Mouse (Mus musculus): ENCODE measurements around the gene Ccnk. TPM values are rescaled to one million over a fixed set of nuclear protein-coding genes. Genes with fewer than 3 reads are reported as not detected.

Gene Ccnk
- total and polyA plus RNA-seq, 2 experiments from 2014 or later = 1.9 to 13.5 TPM

GRCm38 (mm10) chr12:108149764-108150163 lies 29.6 kb upstream of the Ccnk start:
- peak; percentile 56 for TF ChIP-seq CTCF (IDR thresholded peaks at IDR 0.05; ENCODE audit: low read depth)
- peak; percentile 31 for DNase-seq
- H3K4me1 ChIP-seq (ENCODE audit: insufficient read depth) = no peaks in the 10 kb centered on the region
- H3K4me2 ChIP-seq (ENCODE audit: low read depth) = no peak overlapping the region
- H3K4me3 ChIP-seq (ENCODE audit: low read depth, low read length) = no peak overlapping the region
- no peaks in the 10 kb centered on the region for H3K9me3 ChIP-seq (ENCODE audit: low read length)
- no peaks in the 10 kb centered on the region for H3K27me3 ChIP-seq (ENCODE audit: insufficient read depth, low read length)
- 68% methylated on average over 3 of the region's 3 CpGs for WGBS
- H3K9ac ChIP-seq = no peak overlapping the region
- H3K27ac ChIP-seq (ENCODE audit: low read depth, low read length) = no peak overlapping the region
- ATAC-seq = no peak
- H3K36me3 ChIP-seq (ENCODE audit: insufficient read depth) = peaks cover 35% of the 10 kb centered on the region

- Histone ChIP-seq H3K4me2 (ENCODE audit: low read depth) (no peak overlapping the region), H3K27ac (ENCODE audit: low read depth, low read length) (no peak overlapping the region), H3K4me1 (ENCODE audit: insufficient read depth) (no peaks in the 10 kb centered on the region), H3K27me3 (ENCODE audit: insufficient read depth, low read length) (no peaks in the 10 kb centered on the region), H3K9me3 (ENCODE audit: low read length) (no peaks in the 10 kb centered on the region), H3K36me3 (ENCODE audit: insufficient read depth) (peaks cover 55% of the 10 kb centered on the region), H3K4me3 (ENCODE audit: low read depth, low read length) (no peak overlapping the region), H3K9ac (no peak overlapping the region)
- ATAC-seq (no peak), DNase-seq (no peak)
- TF ChIP-seq CTCF (IDR thresholded peaks at IDR 0.05; ENCODE audit: low read depth) = 0 out of 2 replicates have a peak, but pooled peaks have one; percentile 9
- 99% methylated on average over 2 of the region's 2 CpGs for WGBS
Measured at GRCm38 (mm10) chr12:108152743-108153142, 26.6 kb upstream of the Ccnk start.

- H3K9me3 ChIP-seq (ENCODE audit: low read length) = no peaks in the 10 kb centered on the region
- TF ChIP-seq CTCF (IDR thresholded peaks at IDR 0.05; ENCODE audit: low read depth) = 0 out of 2 replicates have a peak, but pooled peaks have one; percentile 12
- H3K27me3 ChIP-seq (ENCODE audit: insufficient read depth, low read length) = no peaks in the 10 kb centered on the region
- no peak overlapping the region for H3K9ac ChIP-seq
- no peak overlapping the region for H3K4me2 ChIP-seq (ENCODE audit: low read depth)
- no peak for DNase-seq
- H3K36me3 ChIP-seq (ENCODE audit: insufficient read depth) = peaks cover 47% of the 10 kb centered on the region
- H3K27ac ChIP-seq (ENCODE audit: low read depth, low read length) = no peak overlapping the region
- ATAC-seq = no peak
- no peak overlapping the region for H3K4me3 ChIP-seq (ENCODE audit: low read depth, low read length)
- no peaks in the 10 kb centered on the region for H3K4me1 ChIP-seq (ENCODE audit: insufficient read depth)
Measured at GRCm38 (mm10) chr12:108159863-108160262, 19.5 kb upstream of the Ccnk start.

GRCm38 (mm10) chr12:108162036-108162435 lies 17.3 kb upstream of the Ccnk start:
- H3K9me3 ChIP-seq (ENCODE audit: low read length) = no peaks in the 10 kb centered on the region
- peak; percentile 70 for TF ChIP-seq CTCF (IDR thresholded peaks at IDR 0.05; ENCODE audit: low read depth)
- 88% methylated on average over 1 of the region's 1 CpGs for WGBS
- no peak overlapping the region for H3K27ac ChIP-seq (ENCODE audit: low read depth, low read length)
- peak; percentile 43 for ATAC-seq
- H3K4me3 ChIP-seq (ENCODE audit: low read depth, low read length) = no peak overlapping the region
- H3K36me3 ChIP-seq (ENCODE audit: insufficient read depth) = peaks cover 34% of the 10 kb centered on the region
- DNase-seq = peak; percentile 44
- no peak overlapping the region for H3K4me2 ChIP-seq (ENCODE audit: low read depth)
- no peak overlapping the region for H3K9ac ChIP-seq
- H3K27me3 ChIP-seq (ENCODE audit: insufficient read depth, low read length) = no peaks in the 10 kb centered on the region
- H3K4me1 ChIP-seq (ENCODE audit: insufficient read depth) = no peaks in the 10 kb centered on the region

- Histone ChIP-seq H3K4me3 (ENCODE audit: low read depth, low read length) (no peak overlapping the region), H3K4me1 (ENCODE audit: insufficient read depth) (no peaks in the 10 kb centered on the region), H3K9ac (no peak overlapping the region), H3K4me2 (ENCODE audit: low read depth) (no peak overlapping the region), H3K9me3 (ENCODE audit: low read length) (no peaks in the 10 kb centered on the region), H3K36me3 (ENCODE audit: insufficient read depth) (peaks cover 28% of the 10 kb centered on the region), H3K27ac (ENCODE audit: low read depth, low read length) (no peak overlapping the region), H3K27me3 (ENCODE audit: insufficient read depth, low read length) (no peaks in the 10 kb centered on the region)
- WGBS = 73% methylated on average over 3 of the region's 3 CpGs
- DNase-seq = no peak
- no peak for ATAC-seq
- no peak for TF ChIP-seq CTCF (IDR thresholded peaks at IDR 0.05; ENCODE audit: low read depth)
Measured at GRCm38 (mm10) chr12:108163706-108164105, 15.7 kb upstream of the Ccnk start.

GRCm38 (mm10) chr12:108168909-108169308 lies 10.5 kb upstream of the Ccnk start:
- H3K27me3 ChIP-seq (ENCODE audit: insufficient read depth, low read length) = no peaks in the 10 kb centered on the region
- no peak for TF ChIP-seq CTCF (IDR thresholded peaks at IDR 0.05; ENCODE audit: low read depth)
- H3K9me3 ChIP-seq (ENCODE audit: low read length) = no peaks in the 10 kb centered on the region
- H3K27ac ChIP-seq (ENCODE audit: low read depth, low read length) = no peak overlapping the region
- DNase-seq (no peak), ATAC-seq (no peak)
- no peak overlapping the region for H3K4me3 ChIP-seq (ENCODE audit: low read depth, low read length)
- H3K4me1 ChIP-seq (ENCODE audit: insufficient read depth) = peaks cover 3% of the 10 kb centered on the region; the same call in 1 of the 2 replicates
- no peak overlapping the region for H3K9ac ChIP-seq
- H3K36me3 ChIP-seq (ENCODE audit: insufficient read depth) = peaks cover 4% of the 10 kb centered on the region; the same call in 1 of the 2 replicates
- 65% methylated on average over 3 of the region's 3 CpGs for WGBS
- no peak overlapping the region for H3K4me2 ChIP-seq (ENCODE audit: low read depth)

- Histone ChIP-seq H3K36me3 (ENCODE audit: insufficient read depth) (no peaks in the 10 kb centered on the region), H3K27me3 (ENCODE audit: insufficient read depth, low read length) (no peaks in the 10 kb centered on the region), H3K4me1 (ENCODE audit: insufficient read depth) (peaks cover 3% of the 10 kb centered on the region; the same call in 1 of the 2 replicates), H3K9ac (no peak overlapping the region), H3K27ac (ENCODE audit: low read depth, low read length) (no peak overlapping the region), H3K4me2 (ENCODE audit: low read depth) (no peak overlapping the region), H3K9me3 (ENCODE audit: low read length) (no peaks in the 10 kb centered on the region), H3K4me3 (ENCODE audit: low read depth, low read length) (no peak overlapping the region)
- ATAC-seq (no peak), DNase-seq (no peak)
- TF ChIP-seq CTCF (IDR thresholded peaks at IDR 0.05; ENCODE audit: low read depth) = no peak
- WGBS = 89% methylated on average over 3 of the region's 3 CpGs
Measured at GRCm38 (mm10) chr12:108170467-108170866, 8.9 kb upstream of the Ccnk start.
